Mouse (Mus musculus): Measurements from ENCODE around the gene Abcb7. TPM values are rescaled to one million over a fixed set of nuclear protein-coding genes. Genes with fewer than 3 reads are reported as not detected.

The Abcb7 gene
- total and polyA plus RNA-seq, 2 experiments from 2014 or later = 2.9 to 9.8 TPM

- H3K9ac ChIP-seq (replicated peaks; ENCODE audit: low read length, poor library complexity, severe bottlenecking) = no peak overlapping the region
- no peaks in the 10 kb centered on the region for H3K9me3 ChIP-seq (ENCODE audit: low read length)
- no peak overlapping the region for H3K27ac ChIP-seq (ENCODE audit: low read depth, low read length)
- no peaks in the 10 kb centered on the region for H3K4me1 ChIP-seq (ENCODE audit: insufficient read depth, low read length)
- TF ChIP-seq CTCF (IDR thresholded peaks at IDR 0.05) = no peak
- H3K36me3 ChIP-seq (ENCODE audit: insufficient read depth, low read length) = no peaks in the 10 kb centered on the region
- DNase-seq (ENCODE audit: low spot score) = no peak
- H3K4me3 ChIP-seq (ENCODE audit: low read depth, low read length) = no peak overlapping the region
- H3K27me3 ChIP-seq (ENCODE audit: insufficient read depth, low read length) = no peaks in the 10 kb centered on the region
- no peak overlapping the region for H3K4me2 ChIP-seq (ENCODE audit: low read depth, low read length, poor library complexity, severe bottlenecking)
- ATAC-seq (ENCODE audit: low FRiP score) = no peak
Observed at GRCm38 (mm10) chrX:104291721-104292120, 121.9 kb downstream of the Abcb7 start.

GRCm38 (mm10) chrX:104279828-104280227, 133.8 kb downstream of the Abcb7 start:
- Histone ChIP-seq H3K4me2 (ENCODE audit: low read depth, low read length, poor library complexity, severe bottlenecking) (no peak overlapping the region), H3K36me3 (ENCODE audit: insufficient read depth, low read length) (no peaks in the 10 kb centered on the region), H3K4me1 (ENCODE audit: insufficient read depth, low read length) (no peaks in the 10 kb centered on the region), H3K27ac (ENCODE audit: low read depth, low read length) (no peak overlapping the region), H3K9me3 (ENCODE audit: low read length) (no peaks in the 10 kb centered on the region), H3K4me3 (ENCODE audit: low read depth, low read length) (no peak overlapping the region), H3K27me3 (ENCODE audit: insufficient read depth, low read length) (no peaks in the 10 kb centered on the region; the same call in none of the 2 replicates), H3K9ac (replicated peaks; ENCODE audit: low read length, poor library complexity, severe bottlenecking) (no peak overlapping the region)
- WGBS = 92% methylated on average over 1 of the region's 1 CpGs
- no peak for TF ChIP-seq CTCF (IDR thresholded peaks at IDR 0.05)
- ATAC-seq (ENCODE audit: low FRiP score) (no peak), DNase-seq (ENCODE audit: low spot score) (no peak)

- H3K4me2 ChIP-seq (ENCODE audit: low read depth, low read length, poor library complexity, severe bottlenecking) = no peak overlapping the region
- H3K4me1 ChIP-seq (ENCODE audit: insufficient read depth, low read length) = no peaks in the 10 kb centered on the region
- no peaks in the 10 kb centered on the region for H3K9me3 ChIP-seq (ENCODE audit: low read length)
- 68% methylated on average over 2 of the region's 2 CpGs for WGBS
- H3K27ac ChIP-seq (ENCODE audit: low read depth, low read length) = no peak overlapping the region
- no peak for TF ChIP-seq CTCF (IDR thresholded peaks at IDR 0.05)
- DNase-seq (ENCODE audit: low spot score) (no peak), ATAC-seq (ENCODE audit: low FRiP score) (no peak)
- no peak overlapping the region for H3K9ac ChIP-seq (replicated peaks; ENCODE audit: low read length, poor library complexity, severe bottlenecking)
- no peaks in the 10 kb centered on the region for H3K27me3 ChIP-seq (ENCODE audit: insufficient read depth, low read length)
- H3K36me3 ChIP-seq (ENCODE audit: insufficient read depth, low read length) = no peaks in the 10 kb centered on the region
- no peak overlapping the region for H3K4me3 ChIP-seq (ENCODE audit: low read depth, low read length)
Observed at GRCm38 (mm10) chrX:104264371-104264770, 149.3 kb downstream of the Abcb7 start.

- Histone ChIP-seq H3K4me1 (ENCODE audit: insufficient read depth, low read length) (no peaks in the 10 kb centered on the region), H3K4me2 (ENCODE audit: low read depth, low read length, poor library complexity, severe bottlenecking) (no peak overlapping the region), H3K9ac (replicated peaks; ENCODE audit: low read length, poor library complexity, severe bottlenecking) (no peak overlapping the region), H3K36me3 (ENCODE audit: insufficient read depth, low read length) (no peaks in the 10 kb centered on the region), H3K27me3 (ENCODE audit: insufficient read depth, low read length) (no peaks in the 10 kb centered on the region), H3K9me3 (ENCODE audit: low read length) (no peaks in the 10 kb centered on the region), H3K27ac (ENCODE audit: low read depth, low read length) (no peak overlapping the region), H3K4me3 (ENCODE audit: low read depth, low read length) (no peak overlapping the region)
- TF ChIP-seq CTCF (IDR thresholded peaks at IDR 0.05) = no peak
- ATAC-seq (ENCODE audit: low FRiP score) (no peak), DNase-seq (ENCODE audit: low spot score) (no peak)
- 82% methylated on average over 1 of the region's 1 CpGs for WGBS
Observed at GRCm38 (mm10) chrX:104262468-104262867, 151.2 kb downstream of the Abcb7 start.

- no peak overlapping the region for H3K9ac ChIP-seq (replicated peaks; ENCODE audit: low read length, poor library complexity, severe bottlenecking)
- H3K27me3 ChIP-seq (ENCODE audit: insufficient read depth, low read length) = no peaks in the 10 kb centered on the region
- ATAC-seq (ENCODE audit: low FRiP score) (no peak), DNase-seq (ENCODE audit: low spot score) (no peak)
- no peak overlapping the region for H3K4me3 ChIP-seq (ENCODE audit: low read depth, low read length)
- H3K27ac ChIP-seq (ENCODE audit: low read depth, low read length) = no peak overlapping the region
- WGBS = 76% methylated on average over 1 of the region's 1 CpGs
- TF ChIP-seq CTCF (IDR thresholded peaks at IDR 0.05) = no peak
- H3K9me3 ChIP-seq (ENCODE audit: low read length) = no peaks in the 10 kb centered on the region
- H3K4me2 ChIP-seq (ENCODE audit: low read depth, low read length, poor library complexity, severe bottlenecking) = no peak overlapping the region
- H3K36me3 ChIP-seq (ENCODE audit: insufficient read depth, low read length) = no peaks in the 10 kb centered on the region
- no peaks in the 10 kb centered on the region for H3K4me1 ChIP-seq (ENCODE audit: insufficient read depth, low read length)
Observed at GRCm38 (mm10) chrX:104256561-104256960, 157.1 kb downstream of the Abcb7 start.

Other genes with a start within 250 kb of the Abcb7 start
- 64.1 and 79.5 TPM in 2 replicates for gene Nexmif, start 212.7 kb downstream of the Abcb7 start, total RNA-seq (2014; rRNA removed)
- 19.6 and 26.7 TPM in 2 replicates for gene Nexmif, start 212.7 kb downstream of the Abcb7 start, polyA plus RNA-seq (2015; fragmentation: Nextera tagmentation; extraction: Ambion mirVana)
- gene Uprt, start 69.0 kb upstream of the Abcb7 start, total RNA-seq (2014; rRNA removed) = 11.3 and 13.6 TPM in 2 replicates
- gene Uprt, start 69.0 kb upstream of the Abcb7 start, polyA plus RNA-seq (2015; fragmentation: Nextera tagmentation; extraction: Ambion mirVana) = 0.76 and 1.4 TPM in 2 replicates